Mouse (Mus musculus): ENCODE measurements around the gene Vstm4. TPM values are rescaled to one million over a fixed set of nuclear protein-coding genes. Genes with fewer than 3 reads are reported as not detected.

The Vstm4 gene
- total and polyA plus RNA-seq, 2 experiments = 0.81 to 0.92 TPM

- peak; percentile 28 for DNase-seq (ENCODE audit: extremely low read depth, low read depth, low spot score)
- Histone ChIP-seq H3K4me1 (ENCODE audit: control insufficient read depth, insufficient read depth, low read length) (no peaks in the 10 kb centered on the region), H3K27me3 (ENCODE audit: control insufficient read depth, insufficient read depth, low read length) (no peaks in the 10 kb centered on the region), H3K4me3 (ENCODE audit: insufficient read depth, low read depth, low read length) (no peak overlapping the region), H3K27ac (replicated peaks; ENCODE audit: insufficient read depth, low read depth, low read length) (no peak overlapping the region), H3K79me2 (ENCODE audit: control insufficient read depth, insufficient read depth, low read length) (no peaks in the 10 kb centered on the region), H3K36me3 (ENCODE audit: control insufficient read depth, insufficient read depth, low read length) (no peaks in the 10 kb centered on the region), H3K9ac (ENCODE audit: low read depth, low read length) (no peak overlapping the region)
- 88% methylated on average over 10 of the region's 10 CpGs for WGBS
- TF ChIP-seq CTCF (IDR thresholded peaks at IDR 0.05; ENCODE audit: low read depth, low read length) (no peak), POLR2A (IDR thresholded peaks at IDR 0.05; ENCODE audit: extremely low read depth, insufficient read depth, low read length) (no peak)
Observed at GRCm38 (mm10) chr14:32931709-32932108, 75.2 kb downstream of the Vstm4 start.

GRCm38 (mm10) chr14:32932220-32932619 lies 75.7 kb downstream of the Vstm4 start:
- WGBS = 86% methylated on average over 8 of the region's 8 CpGs
- Histone ChIP-seq H3K9ac (ENCODE audit: low read depth, low read length) (no peak overlapping the region), H3K4me3 (ENCODE audit: insufficient read depth, low read depth, low read length) (no peak overlapping the region), H3K79me2 (ENCODE audit: control insufficient read depth, insufficient read depth, low read length) (no peaks in the 10 kb centered on the region), H3K36me3 (ENCODE audit: control insufficient read depth, insufficient read depth, low read length) (no peaks in the 10 kb centered on the region), H3K4me1 (ENCODE audit: control insufficient read depth, insufficient read depth, low read length) (no peaks in the 10 kb centered on the region), H3K27me3 (ENCODE audit: control insufficient read depth, insufficient read depth, low read length) (no peaks in the 10 kb centered on the region), H3K27ac (replicated peaks; ENCODE audit: insufficient read depth, low read depth, low read length) (no peak overlapping the region)
- no peak for DNase-seq (ENCODE audit: extremely low read depth, low read depth, low spot score)
- TF ChIP-seq POLR2A (IDR thresholded peaks at IDR 0.05; ENCODE audit: extremely low read depth, insufficient read depth, low read length) (no peak), CTCF (IDR thresholded peaks at IDR 0.05; ENCODE audit: low read depth, low read length) (no peak)

GRCm38 (mm10) chr14:32934064-32934463 lies 77.5 kb downstream of the Vstm4 start:
- DNase-seq (ENCODE audit: extremely low read depth, low read depth, low spot score) = no peak
- H3K27ac ChIP-seq (replicated peaks; ENCODE audit: insufficient read depth, low read depth, low read length) = no peak overlapping the region
- no peaks in the 10 kb centered on the region for H3K36me3 ChIP-seq (ENCODE audit: control insufficient read depth, insufficient read depth, low read length)
- H3K27me3 ChIP-seq (ENCODE audit: control insufficient read depth, insufficient read depth, low read length) = no peaks in the 10 kb centered on the region
- H3K9ac ChIP-seq (ENCODE audit: low read depth, low read length) = no peak overlapping the region
- TF ChIP-seq POLR2A (IDR thresholded peaks at IDR 0.05; ENCODE audit: extremely low read depth, insufficient read depth, low read length) = no peak
- TF ChIP-seq CTCF (IDR thresholded peaks at IDR 0.05; ENCODE audit: low read depth, low read length) = no peak
- no peaks in the 10 kb centered on the region for H3K79me2 ChIP-seq (ENCODE audit: control insufficient read depth, insufficient read depth, low read length)
- WGBS = 88% methylated on average over 6 of the region's 6 CpGs
- H3K4me3 ChIP-seq (ENCODE audit: insufficient read depth, low read depth, low read length) = no peak overlapping the region
- H3K4me1 ChIP-seq (ENCODE audit: control insufficient read depth, insufficient read depth, low read length) = no peaks in the 10 kb centered on the region

DNA sequence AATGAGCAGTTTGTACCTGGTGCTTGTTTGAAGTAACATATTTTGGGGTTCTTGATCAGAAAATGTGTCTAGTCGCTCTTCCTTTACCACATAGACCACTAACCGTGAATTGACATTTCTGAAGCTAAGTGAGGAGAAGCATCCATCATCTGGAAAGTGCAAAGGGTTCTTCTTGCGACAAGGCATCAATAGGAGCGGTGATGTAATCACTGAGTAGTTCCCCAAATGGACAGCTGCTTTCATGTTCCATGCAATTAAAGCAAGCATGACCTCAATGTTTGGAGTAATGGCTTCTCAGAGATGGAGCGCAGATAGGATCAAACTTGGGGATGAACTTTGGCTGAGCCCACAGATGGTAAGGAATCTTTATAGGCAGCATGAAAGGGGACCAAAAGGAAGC lies 82.7 kb downstream of the Vstm4 start:
- H3K27me3 ChIP-seq (ENCODE audit: control insufficient read depth, insufficient read depth, low read length) = no peaks in the 10 kb centered on the region
- H3K27ac ChIP-seq (replicated peaks; ENCODE audit: insufficient read depth, low read depth, low read length) = no peak overlapping the region
- no peak overlapping the region for H3K4me3 ChIP-seq (ENCODE audit: insufficient read depth, low read depth, low read length)
- no peak overlapping the region for H3K9ac ChIP-seq (ENCODE audit: low read depth, low read length)
- no peaks in the 10 kb centered on the region for H3K79me2 ChIP-seq (ENCODE audit: control insufficient read depth, insufficient read depth, low read length)
- no peaks in the 10 kb centered on the region for H3K36me3 ChIP-seq (ENCODE audit: control insufficient read depth, insufficient read depth, low read length)
- no peak for DNase-seq (ENCODE audit: extremely low read depth, low read depth, low spot score)
- no peak for TF ChIP-seq POLR2A (IDR thresholded peaks at IDR 0.05; ENCODE audit: extremely low read depth, insufficient read depth, low read length)
- TF ChIP-seq CTCF (IDR thresholded peaks at IDR 0.05; ENCODE audit: low read depth, low read length) = no peak
- H3K4me1 ChIP-seq (ENCODE audit: control insufficient read depth, insufficient read depth, low read length) = no peaks in the 10 kb centered on the region
- WGBS = 86% methylated on average over 5 of the region's 5 CpGs

- H3K4me3 ChIP-seq (ENCODE audit: insufficient read depth, low read depth, low read length) = no peak overlapping the region
- H3K4me1 ChIP-seq (ENCODE audit: control insufficient read depth, insufficient read depth, low read length) = no peaks in the 10 kb centered on the region
- H3K36me3 ChIP-seq (ENCODE audit: control insufficient read depth, insufficient read depth, low read length) = no peaks in the 10 kb centered on the region
- DNase-seq (ENCODE audit: extremely low read depth, low read depth, low spot score) = no peak
- H3K79me2 ChIP-seq (ENCODE audit: control insufficient read depth, insufficient read depth, low read length) = no peaks in the 10 kb centered on the region
- TF ChIP-seq CTCF (IDR thresholded peaks at IDR 0.05; ENCODE audit: low read depth, low read length) (no peak), POLR2A (IDR thresholded peaks at IDR 0.05; ENCODE audit: extremely low read depth, insufficient read depth, low read length) (no peak)
- no peak overlapping the region for H3K27ac ChIP-seq (replicated peaks; ENCODE audit: insufficient read depth, low read depth, low read length)
- no peak overlapping the region for H3K9ac ChIP-seq (ENCODE audit: low read depth, low read length)
- 92% methylated on average over 2 of the region's 2 CpGs for WGBS
- no peaks in the 10 kb centered on the region for H3K27me3 ChIP-seq (ENCODE audit: control insufficient read depth, insufficient read depth, low read length)
Observed at GRCm38 (mm10) chr14:32947512-32947911, 91.0 kb downstream of the Vstm4 start.

- Histone ChIP-seq H3K27me3 (ENCODE audit: control insufficient read depth, insufficient read depth, low read length) (no peaks in the 10 kb centered on the region), H3K4me1 (ENCODE audit: control insufficient read depth, insufficient read depth, low read length) (no peaks in the 10 kb centered on the region), H3K4me3 (ENCODE audit: insufficient read depth, low read depth, low read length) (no peak overlapping the region), H3K79me2 (ENCODE audit: control insufficient read depth, insufficient read depth, low read length) (no peaks in the 10 kb centered on the region), H3K36me3 (ENCODE audit: control insufficient read depth, insufficient read depth, low read length) (no peaks in the 10 kb centered on the region), H3K9ac (ENCODE audit: low read depth, low read length) (no peak overlapping the region), H3K27ac (replicated peaks; ENCODE audit: insufficient read depth, low read depth, low read length) (no peak overlapping the region)
- peak; percentile 16 for DNase-seq (ENCODE audit: extremely low read depth, low read depth, low spot score)
- TF ChIP-seq POLR2A (IDR thresholded peaks at IDR 0.05; ENCODE audit: extremely low read depth, insufficient read depth, low read length) = no peak
- no peak for TF ChIP-seq CTCF (IDR thresholded peaks at IDR 0.05; ENCODE audit: low read depth, low read length)
- WGBS = 77% methylated on average over 20 of the region's 20 CpGs
Observed at GRCm38 (mm10) chr14:32950312-32951301, 94.1 kb downstream of the Vstm4 start.
